Mouse (Mus musculus) ES-E14 (cell line): ENCODE results near the gene Rpgrip1l. TPM values are rescaled to one million over a fixed set of nuclear protein-coding genes. Genes with fewer than 3 reads are reported as not detected.
A peak's percentile ranks its signal among the peaks of the same experiment; 100 is the strongest.

Source experiments
- DNase-seq: peaks from one replicate; pipeline ENCODE4 v3.0.0-alpha.2; 2013; ENCODE audit warnings: low read depth, low spot score
- H3K27ac ChIP-seq: 2 replicates; pipeline ENCODE4 v1.5.1; 2012; ENCODE audit warnings: low read depth, mild to moderate bottlenecking, low read length, moderate library complexity, mixed read lengths; ENCODE audit not compliant: poor library complexity, insufficient read depth, severe bottlenecking
- H3K36me3 ChIP-seq: 2 replicates; pipeline ENCODE4 v1.6.1; 2012; ENCODE audit warnings: mild to moderate bottlenecking, low read length, moderate library complexity, mixed read lengths; ENCODE audit not compliant: control insufficient read depth, poor library complexity, insufficient read depth, severe bottlenecking
- H3K4me1 ChIP-seq, 2 experiments: fragments of 150-350 bp in 1 of 2; sonication (generic) in 1 of 2; 2 replicates each; pipeline ENCODE4 v1.6.1; 2012; ENCODE audit warnings: low read length in 2 of 2, mild to moderate bottlenecking in 1 of 2, mixed read lengths in 1 of 2; ENCODE audit not compliant: control insufficient read depth in 2 of 2, insufficient read depth in 2 of 2, poor library complexity in 1 of 2
- H3K4me3 ChIP-seq, 2 experiments: fragments of 150-350 bp in 1 of 2; sonication (generic) in 1 of 2; 2 replicates each; pipeline ENCODE4 v1.5.1; 2012; ENCODE audit warnings: low read length in 2 of 2, low read depth in 1 of 2, mild to moderate bottlenecking in 1 of 2, mixed read lengths in 1 of 2; ENCODE audit not compliant: insufficient read depth in 1 of 2, poor library complexity in 1 of 2, severe bottlenecking in 1 of 2
- H3K9ac ChIP-seq: 2 replicates; pipeline ENCODE4 v1.6.1; 2012; ENCODE audit warnings: low read depth, mild to moderate bottlenecking, low read length, mixed read lengths; ENCODE audit not compliant: poor library complexity, insufficient read depth, severe bottlenecking
- H3K9me3 ChIP-seq: fragments of 150-350 bp; sonication (generic); 2 replicates; pipeline ENCODE4 v1.6.1; 2012; ENCODE audit warnings: low read depth, mild to moderate bottlenecking, low read length; ENCODE audit not compliant: control insufficient read depth, insufficient read depth
- CHD2 ChIP-seq: IDR thresholded peaks from 2 replicates; pipeline ENCODE4 v1.6.1; 2014; ENCODE audit warnings: mild to moderate bottlenecking, low read depth, low read length, inconsistent platforms
- HCFC1 ChIP-seq: IDR thresholded peaks from 2 replicates; pipeline ENCODE4 v1.6.1; 2012; ENCODE audit warnings: low read length, inconsistent platforms, borderline replicate concordance; ENCODE audit not compliant: insufficient read depth
- MAFK ChIP-seq: IDR thresholded peaks from 2 replicates; pipeline ENCODE4 v1.6.1; 2014; ENCODE audit warnings: mild to moderate bottlenecking, low read depth, low read length, inconsistent platforms; ENCODE audit not compliant: insufficient read depth
- ZC3H11A ChIP-seq: IDR thresholded peaks from 2 replicates; pipeline ENCODE4 v1.6.1; 2012; ENCODE audit warnings: low read depth, mild to moderate bottlenecking, inconsistent platforms, low read length, borderline replicate concordance
- ZNF384 ChIP-seq: IDR thresholded peaks from 2 replicates; pipeline ENCODE4 v1.6.1; 2012; ENCODE audit warnings: low read depth, low read length, inconsistent platforms
- in situ Hi-C, 2 experiments: fragments of 600-800 bp; cut with MboI; formaldehyde crosslinking; loops; one replicate each; pipeline ENCODE4 v1.15.1; 2025; ENCODE audit warnings: low sequenced_read_pairs in 2 of 2, inconsistent platforms in 1 of 2; ENCODE audit not compliant: unreplicated experiment in 2 of 2
- total RNA-seq: library from RNA; depleted of rRNA; stranded (reverse); fragments of 300-350 nt; gene quantifications from 2 replicates; pipeline ENCODE4 v1.2.3, GENCODE M21; 2012

Gene Rpgrip1l
- total RNA-seq, 1 experiment, result 2.7 TPM

- H3K9me3 ChIP-seq, result no peaks in the 10 kb centered on the region
- DNase-seq, result no peak
- no peak overlapping the region for H3K9ac ChIP-seq
- peaks cover 2% of the 10 kb centered on the region; the same call in 1 of the 2 replicates for H3K36me3 ChIP-seq
- in situ Hi-C loops, result no loop called here
- H3K27ac ChIP-seq, result no peak overlapping the region
- H3K4me3 ChIP-seq, result no peak overlapping the region
- peaks cover 0 to 4% of the 10 kb centered on the region in 2 experiments; a peak in 1 of 4 replicates for H3K4me1 ChIP-seq
- TF ChIP-seq ZC3H11A (no peak), MAFK (no peak), ZNF384 (no peak), CHD2 (no peak), HCFC1 (no peak)
These were observed 34.1 kb upstream of the Rpgrip1l start for GRCm38 (mm10) chr8:91347146-91347545.

GRCm38 (mm10) chr8:91344659-91345058 lies 31.6 kb upstream of the Rpgrip1l start:
- Histone ChIP-seq H3K36me3 (peaks cover 2% of the 10 kb centered on the region; the same call in 1 of the 2 replicates), H3K9ac (peak overlapping the region; percentile 26; the same call in 1 of the 2 replicates), H3K4me1 (peaks cover 0 to 4% of the 10 kb centered on the region in 2 experiments; a peak in 1 of 4 replicates), H3K9me3 (no peaks in the 10 kb centered on the region), H3K4me3 (no peak overlapping the region), H3K27ac (no peak overlapping the region)
- no peak for DNase-seq
- in situ Hi-C loops, result no loop called here
- TF ChIP-seq ZC3H11A (no peak), CHD2 (no peak), ZNF384 (no peak), HCFC1 (no peak), MAFK (no peak)

- Histone ChIP-seq H3K27ac (no peak overlapping the region), H3K4me3 (no peak overlapping the region), H3K36me3 (peaks cover 2% of the 10 kb centered on the region; the same call in 1 of the 2 replicates), H3K4me1 (peaks cover 0 to 4% of the 10 kb centered on the region in 2 experiments; a peak in 1 of 4 replicates), H3K9ac (no peak overlapping the region), H3K9me3 (no peaks in the 10 kb centered on the region)
- in situ Hi-C loops, result no loop called here
- DNase-seq, result no peak
- TF ChIP-seq HCFC1 (no peak), CHD2 (no peak), ZNF384 (no peak), ZC3H11A (no peak), MAFK (no peak)
These were observed 29.7 kb upstream of the Rpgrip1l start for GRCm38 (mm10) chr8:91342798-91343197.

GRCm38 (mm10) chr8:91342196-91342595 lies 29.1 kb upstream of the Rpgrip1l start:
- in situ Hi-C loops, result no loop called here
- Histone ChIP-seq H3K27ac (no peak overlapping the region), H3K9ac (no peak overlapping the region), H3K36me3 (peaks cover under 1% of the 10 kb centered on the region; the same call in 1 of the 2 replicates), H3K9me3 (no peaks in the 10 kb centered on the region), H3K4me3 (no peak overlapping the region), H3K4me1 (peaks cover 0 to 4% of the 10 kb centered on the region in 2 experiments; a peak in 1 of 4 replicates)
- TF ChIP-seq ZC3H11A, result no peak
- no peak for TF ChIP-seq MAFK
- no peak for TF ChIP-seq CHD2
- no peak for TF ChIP-seq ZNF384
- no peak for TF ChIP-seq HCFC1
- no peak for DNase-seq

GRCm38 (mm10) chr8:91340746-91341145 lies 27.7 kb upstream of the Rpgrip1l start:
- H3K9me3 ChIP-seq, result no peaks in the 10 kb centered on the region
- H3K4me1 ChIP-seq, result peaks cover 0 to 4% of the 10 kb centered on the region in 2 experiments; a peak in 1 of 4 replicates
- DNase-seq, result no peak
- no peak overlapping the region for H3K9ac ChIP-seq
- no peak overlapping the region for H3K4me3 ChIP-seq
- H3K36me3 ChIP-seq, result no peaks in the 10 kb centered on the region
- in situ Hi-C loops, result no loop called here
- TF ChIP-seq CHD2, result no peak
- TF ChIP-seq ZNF384, result no peak
- no peak for TF ChIP-seq ZC3H11A
- no peak for TF ChIP-seq MAFK
- no peak for TF ChIP-seq HCFC1
- H3K27ac ChIP-seq, result no peak overlapping the region
